Mouse (Mus musculus) heart, embryonic 13.5 days (tissue): ENCODE results near the gene Lmnb2. TPM values are rescaled to one million over a fixed set of nuclear protein-coding genes. Genes with fewer than 3 reads are reported as not detected.

ENCODE experiments used
- ATAC-seq: fragments of 200-750 bp; cut with Nextera tagmentation; 2 replicates; pipeline ENCODE4 v1.8.0; 2017; ENCODE audit warnings: moderate TSS enrichment; ENCODE audit not compliant: insufficient number of reproducible peaks, low FRiP score, low TSS enrichment; ENCODE audit errors: extremely low read depth
- H3K27ac ChIP-seq: fragments of 300-500 bp; sonication (generic); replicated peaks from 2 replicates; pipeline ENCODE4 v1.5.1; 2015; ENCODE audit warnings: moderate library complexity, mild to moderate bottlenecking, inconsistent platforms
- H3K27me3 ChIP-seq: fragments of 300-500 bp; sonication (generic); replicated peaks from 2 replicates; pipeline ENCODE4 v1.6.1; 2015; ENCODE audit warnings: mild to moderate bottlenecking, inconsistent platforms
- H3K36me3 ChIP-seq: fragments of 300-500 bp; sonication (generic); 2 replicates; pipeline ENCODE4 v1.6.1; 2015; ENCODE audit warnings: mild to moderate bottlenecking, inconsistent platforms
- H3K4me1 ChIP-seq: fragments of 300-500 bp; sonication (generic); 2 replicates; pipeline ENCODE4 v1.6.1; 2015; ENCODE audit warnings: inconsistent platforms
- H3K4me2 ChIP-seq: fragments of 300-500 bp; sonication (generic); 2 replicates; pipeline ENCODE4 v1.6.1; 2015; ENCODE audit warnings: inconsistent platforms, mild to moderate bottlenecking, moderate library complexity
- H3K4me3 ChIP-seq: fragments of 300-500 bp; sonication (generic); 2 replicates; pipeline ENCODE4 v1.5.1; 2015; ENCODE audit warnings: moderate library complexity, mild to moderate bottlenecking, inconsistent platforms
- H3K9ac ChIP-seq: fragments of 300-500 bp; sonication (generic); 2 replicates; pipeline ENCODE4 v1.6.1; 2015; ENCODE audit warnings: inconsistent platforms, mild to moderate bottlenecking, moderate library complexity
- H3K9me3 ChIP-seq: fragments of 300-500 bp; sonication (generic); 2 replicates; pipeline ENCODE4 v1.6.1; 2016; ENCODE audit warnings: inconsistent platforms
- WGBS: fragments of 180-500 bp; shearing (Covaris S2); methylation state at CpG from one replicate; pipeline ENCODE4 v1.1.7; 2015; ENCODE audit warnings: mixed read lengths; 5-methylcytosine and 5-hydroxymethylcytosine counted together
- polyA plus RNA-seq: library from polyadenylated mRNA; unstranded; fragments of >200 nt; fragmentation: Nextera tagmentation; extraction: Ambion mirVana; gene quantifications from 2 replicates; pipeline ENCODE4 v1.2.1, GENCODE M21; 2015

Gene Lmnb2
- polyA plus RNA-seq, 1 experiment from 2014 or later: 24.8 TPM

- Histone ChIP-seq H3K36me3 (no peaks in the 10 kb centered on the region), H3K9me3 (no peaks in the 10 kb centered on the region), H3K4me2 (no peak overlapping the region), H3K4me3 (no peak overlapping the region), H3K9ac (no peak overlapping the region), H3K4me1 (peaks cover 40% of the 10 kb centered on the region), H3K27me3 (no peaks in the 10 kb centered on the region), H3K27ac (no peak overlapping the region)
- WGBS: 84% methylated on average over 8 of the region's 8 CpGs
- ATAC-seq: no peak
Observed at GRCm38 (mm10) chr10:80956385-80956784, 38.3 kb upstream of the Lmnb2 start.

- H3K27me3 ChIP-seq: 0 out of 2 replicates have a peak, but pooled peaks cover 7% of the 10 kb centered on the region
- H3K9ac ChIP-seq: peak overlapping the region; percentile 15; the same call in 1 of the 2 replicates
- 12% methylated on average over 9 of the region's 9 CpGs for WGBS
- no peaks in the 10 kb centered on the region for H3K9me3 ChIP-seq
- no peak for ATAC-seq
- no peak overlapping the region for H3K4me3 ChIP-seq
- peak overlapping the region; percentile 80 for H3K27ac ChIP-seq
- no peaks in the 10 kb centered on the region for H3K36me3 ChIP-seq
- peaks cover 31% of the 10 kb centered on the region for H3K4me1 ChIP-seq
- 0 out of 2 replicates have a peak overlapping the region, but pooled peaks have one; percentile 6 for H3K4me2 ChIP-seq
Observed at GRCm38 (mm10) chr10:80955536-80955935, 37.5 kb upstream of the Lmnb2 start.

- no peak overlapping the region for H3K4me2 ChIP-seq
- no peak for ATAC-seq
- H3K9ac ChIP-seq: peak overlapping the region; percentile 37; the same call in 1 of the 2 replicates
Observed at GRCm38 (mm10) chr10:80954843-80955242, 36.8 kb upstream of the Lmnb2 start.

GRCm38 (mm10) chr10:80954415-80954814 lies 36.4 kb upstream of the Lmnb2 start:
- peak overlapping the region; percentile 37; the same call in 1 of the 2 replicates for H3K9ac ChIP-seq
- no peaks in the 10 kb centered on the region for H3K36me3 ChIP-seq
- WGBS: 70% methylated on average over 13 of the region's 13 CpGs

More at GRCm38 (mm10) chr10:80954843-80955242, 36.8 kb upstream of the Lmnb2 start:
- peaks cover 28% of the 10 kb centered on the region for H3K4me1 ChIP-seq
- no peaks in the 10 kb centered on the region for H3K9me3 ChIP-seq
- H3K4me3 ChIP-seq: no peak overlapping the region
- no peaks in the 10 kb centered on the region for H3K36me3 ChIP-seq
- H3K27me3 ChIP-seq: 0 out of 2 replicates have a peak, but pooled peaks cover 10% of the 10 kb centered on the region
- H3K27ac ChIP-seq: peak overlapping the region; percentile 80
- WGBS: 31% methylated on average over 6 of the region's 6 CpGs

GRCm38 (mm10) chr10:80952449-80952848 lies 34.4 kb upstream of the Lmnb2 start:
- Histone ChIP-seq H3K27me3 (0 out of 2 replicates have a peak, but pooled peaks cover 10% of the 10 kb centered on the region), H3K4me1 (peaks cover 46% of the 10 kb centered on the region), H3K27ac (no peak overlapping the region), H3K9me3 (no peaks in the 10 kb centered on the region), H3K36me3 (no peaks in the 10 kb centered on the region), H3K9ac (0 out of 2 replicates have a peak overlapping the region, but pooled peaks have one; percentile 10), H3K4me3 (no peak overlapping the region), H3K4me2 (no peak overlapping the region)
- no peak for ATAC-seq
- WGBS: 73% methylated on average over 15 of the region's 15 CpGs

More at GRCm38 (mm10) chr10:80954415-80954814, 36.4 kb upstream of the Lmnb2 start:
- no peak for ATAC-seq
- no peak overlapping the region for H3K4me2 ChIP-seq
- 0 out of 2 replicates have a peak, but pooled peaks cover 10% of the 10 kb centered on the region for H3K27me3 ChIP-seq
- H3K27ac ChIP-seq: peak overlapping the region; percentile 80
- H3K4me1 ChIP-seq: peaks cover 28% of the 10 kb centered on the region
- no peak overlapping the region for H3K4me3 ChIP-seq
- no peaks in the 10 kb centered on the region for H3K9me3 ChIP-seq

GRCm38 (mm10) chr10:80951761-80952390 lies 33.8 kb upstream of the Lmnb2 start:
- 75% methylated on average over 10 of the region's 10 CpGs for WGBS
- Histone ChIP-seq H3K36me3 (no peaks in the 10 kb centered on the region), H3K4me1 (peaks cover 49% of the 10 kb centered on the region), H3K9me3 (no peaks in the 10 kb centered on the region), H3K9ac (no peak overlapping the region), H3K4me2 (no peak overlapping the region), H3K27me3 (0 out of 2 replicates have a peak, but pooled peaks cover 10% of the 10 kb centered on the region), H3K27ac (no peak overlapping the region), H3K4me3 (no peak overlapping the region)
- ATAC-seq: no peak

- Histone ChIP-seq H3K36me3 (no peaks in the 10 kb centered on the region), H3K4me1 (peaks cover 48% of the 10 kb centered on the region), H3K4me2 (no peak overlapping the region), H3K9me3 (no peaks in the 10 kb centered on the region), H3K27ac (no peak overlapping the region), H3K9ac (no peak overlapping the region), H3K4me3 (no peak overlapping the region), H3K27me3 (0 out of 2 replicates have a peak, but pooled peaks cover 10% of the 10 kb centered on the region)
- ATAC-seq: no peak
- 34% methylated on average over 5 of the region's 5 CpGs for WGBS
Observed at GRCm38 (mm10) chr10:80950314-80950713, 32.3 kb upstream of the Lmnb2 start.

GRCm38 (mm10) chr10:80949081-80949480 lies 31.0 kb upstream of the Lmnb2 start:
- peaks cover 35% of the 10 kb centered on the region for H3K4me1 ChIP-seq
- H3K36me3 ChIP-seq: no peaks in the 10 kb centered on the region
- no peak for ATAC-seq
- H3K9me3 ChIP-seq: no peaks in the 10 kb centered on the region
- peak overlapping the region; percentile 50 for H3K27ac ChIP-seq
- 0 out of 2 replicates have a peak, but pooled peaks cover 10% of the 10 kb centered on the region for H3K27me3 ChIP-seq
- H3K9ac ChIP-seq: peak overlapping the region; percentile 24; the same call in 1 of the 2 replicates
- H3K4me3 ChIP-seq: no peak overlapping the region
- 66% methylated on average over 3 of the region's 3 CpGs for WGBS
- no peak overlapping the region for H3K4me2 ChIP-seq

- H3K27ac ChIP-seq: peak overlapping the region; percentile 78
- peaks cover 40% of the 10 kb centered on the region for H3K4me1 ChIP-seq
- 0 out of 2 replicates have a peak, but pooled peaks cover 10% of the 10 kb centered on the region for H3K27me3 ChIP-seq
- H3K9me3 ChIP-seq: no peaks in the 10 kb centered on the region
- H3K36me3 ChIP-seq: no peaks in the 10 kb centered on the region
- H3K4me3 ChIP-seq: no peak overlapping the region
- ATAC-seq: peak; percentile 42; the same call in 1 of the 2 replicates
- no peak overlapping the region for H3K4me2 ChIP-seq
- no peak overlapping the region for H3K9ac ChIP-seq
- 23% methylated on average over 6 of the region's 6 CpGs for WGBS
Observed at GRCm38 (mm10) chr10:80948570-80948969, 30.5 kb upstream of the Lmnb2 start.

GRCm38 (mm10) chr10:80947802-80948201 lies 29.8 kb upstream of the Lmnb2 start:
- peak overlapping the region; percentile 44; the same call in 1 of the 2 replicates for H3K9ac ChIP-seq
- 7% methylated on average over 2 of the region's 2 CpGs for WGBS
- peak overlapping the region; percentile 78 for H3K27ac ChIP-seq
- H3K9me3 ChIP-seq: no peaks in the 10 kb centered on the region
- peaks cover 47% of the 10 kb centered on the region for H3K4me1 ChIP-seq
- no peak overlapping the region for H3K4me2 ChIP-seq
- no peak overlapping the region for H3K4me3 ChIP-seq
- H3K27me3 ChIP-seq: 0 out of 2 replicates have a peak, but pooled peaks cover 10% of the 10 kb centered on the region
- no peak for ATAC-seq
- no peaks in the 10 kb centered on the region for H3K36me3 ChIP-seq

GRCm38 (mm10) chr10:80946684-80947437 lies 28.8 kb upstream of the Lmnb2 start:
- Histone ChIP-seq H3K9ac (peak overlapping the region; percentile 44), H3K27me3 (0 out of 2 replicates have a peak, but pooled peaks cover 10% of the 10 kb centered on the region), H3K36me3 (no peaks in the 10 kb centered on the region), H3K9me3 (no peaks in the 10 kb centered on the region), H3K4me3 (no peak overlapping the region), H3K4me2 (no peak overlapping the region), H3K4me1 (peaks cover 54% of the 10 kb centered on the region), H3K27ac (peak overlapping the region; percentile 78)
- WGBS: 62% methylated on average over 14 of the region's 14 CpGs
- ATAC-seq: no peak
